Mouse (Mus musculus): Measurements from ENCODE around the gene Actl10.

The Actl10 gene

DNA sequence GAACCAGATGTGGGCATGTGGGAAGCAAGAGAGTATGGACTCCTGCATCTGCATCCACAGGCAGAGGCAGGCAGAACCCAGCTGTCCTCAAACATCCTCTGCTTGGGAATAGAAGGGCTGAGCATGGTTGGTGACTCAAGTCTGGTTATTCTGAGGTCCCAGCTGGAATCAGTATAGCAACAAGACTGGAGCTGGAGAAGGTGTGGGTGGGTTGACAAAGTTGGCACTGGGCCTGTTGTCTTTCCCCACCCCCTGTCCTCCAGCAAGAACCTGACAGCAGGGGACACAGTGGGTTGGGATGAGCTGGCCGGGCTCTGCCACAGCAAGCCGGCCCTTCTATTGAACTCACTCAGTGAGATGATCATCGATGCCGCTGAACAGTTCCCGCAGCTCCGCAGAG, 3.7 kb downstream of the Actl10 start:
- no peaks in the 10 kb centered on the region for H3K9me3 ChIP-seq (ENCODE audit: low read length)
- peaks cover 34% of the 10 kb centered on the region for H3K27me3 ChIP-seq (ENCODE audit: insufficient read depth, low read length)
- H3K4me1 ChIP-seq (replicated peaks; ENCODE audit: low read depth, low read length), result peaks cover 77% of the 10 kb centered on the region
- H3K4me3 ChIP-seq (replicated peaks; ENCODE audit: low read length), result no peak overlapping the region
- H3K36me3 ChIP-seq (ENCODE audit: insufficient read depth, low read length), result peaks cover 40% of the 10 kb centered on the region
- TF ChIP-seq NANOG (IDR thresholded peaks at IDR 0.05; ENCODE audit: borderline replicate concordance, low read length) (no peak), CTCF (conservative IDR thresholded peaks at IDR 0.05; ENCODE audit: low read length) (no peak), POU5F1 (IDR thresholded peaks at IDR 0.05; ENCODE audit: borderline replicate concordance, low read length) (no peak)

GRCm38 (mm10) chr2:154557184-154557832, 5.7 kb downstream of the Actl10 start:
- peaks cover 61% of the 10 kb centered on the region for H3K36me3 ChIP-seq (ENCODE audit: insufficient read depth, low read length)
- H3K4me3 ChIP-seq (replicated peaks; ENCODE audit: low read length), result peak overlapping the region; percentile 84; the same call in 1 of the 2 replicates
- peaks cover 14% of the 10 kb centered on the region for H3K27me3 ChIP-seq (ENCODE audit: insufficient read depth, low read length)
- H3K4me1 ChIP-seq (replicated peaks; ENCODE audit: low read depth, low read length), result peaks cover 72% of the 10 kb centered on the region
- TF ChIP-seq NANOG (IDR thresholded peaks at IDR 0.05; ENCODE audit: borderline replicate concordance, low read length) (no peak), POU5F1 (IDR thresholded peaks at IDR 0.05; ENCODE audit: borderline replicate concordance, low read length) (no peak), CTCF (conservative IDR thresholded peaks at IDR 0.05; ENCODE audit: low read length) (no peak)
- H3K9me3 ChIP-seq (ENCODE audit: low read length), result no peaks in the 10 kb centered on the region

DNA sequence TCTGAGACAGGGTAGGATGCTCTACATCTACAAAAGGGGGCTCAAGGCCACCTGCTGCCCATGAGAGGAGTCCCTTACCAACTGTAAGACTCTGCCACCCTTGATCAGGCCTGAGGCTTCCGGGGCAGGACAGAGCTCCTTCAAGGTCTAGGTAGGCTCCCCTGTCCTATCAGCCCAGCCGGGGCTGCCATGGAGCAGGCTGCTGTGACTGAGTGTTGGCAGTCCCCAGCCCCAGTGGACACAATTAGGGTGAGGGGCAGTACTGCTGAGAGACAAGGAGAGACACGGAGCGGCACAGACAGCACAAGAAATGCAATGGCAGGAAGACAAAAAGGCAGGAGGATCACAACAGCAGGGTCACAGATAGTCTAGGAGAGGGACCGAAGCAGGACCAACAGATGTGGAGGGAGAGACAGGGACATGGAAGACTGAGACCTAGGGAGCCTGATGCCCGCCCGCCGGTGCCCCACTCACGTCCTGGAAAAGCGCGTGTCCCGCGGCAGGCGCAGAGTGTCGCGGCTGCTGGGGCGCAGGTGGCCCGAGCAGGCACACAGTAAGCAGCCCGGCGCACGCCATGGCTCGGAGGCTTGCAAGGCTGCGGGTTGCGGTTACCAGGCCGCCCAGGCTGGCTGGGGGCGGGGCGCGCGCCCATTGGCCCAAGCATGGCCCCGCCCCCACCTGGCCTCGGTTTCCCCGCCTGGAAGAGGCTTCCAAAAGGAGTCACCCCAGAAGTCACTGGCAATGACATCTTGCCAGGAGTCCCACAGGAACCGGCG, 6.9 kb downstream of the Actl10 start, which contains the start of gene Necab3:
Necab3 (minus strand) TSS at position 627 of the 776 bp plus-strand sequence.
- H3K9me3 ChIP-seq (ENCODE audit: low read length), result no peaks in the 10 kb centered on the region
- peaks cover 66% of the 10 kb centered on the region for H3K36me3 ChIP-seq (ENCODE audit: insufficient read depth, low read length)
- H3K4me1 ChIP-seq (replicated peaks; ENCODE audit: low read depth, low read length), result peaks cover 68% of the 10 kb centered on the region
- peaks cover 2% of the 10 kb centered on the region for H3K27me3 ChIP-seq (ENCODE audit: insufficient read depth, low read length)
- peak within 1 kb of the TSS; percentile 84 for H3K4me3 ChIP-seq (replicated peaks; ENCODE audit: low read length)
- TF ChIP-seq POU5F1 (IDR thresholded peaks at IDR 0.05; ENCODE audit: borderline replicate concordance, low read length), result no peak
- no peak for TF ChIP-seq CTCF (conservative IDR thresholded peaks at IDR 0.05; ENCODE audit: low read length)

- Histone ChIP-seq H3K4me1 (replicated peaks; ENCODE audit: low read depth, low read length) (peaks cover 81% of the 10 kb centered on the region), H3K9me3 (ENCODE audit: low read length) (no peaks in the 10 kb centered on the region), H3K36me3 (ENCODE audit: insufficient read depth, low read length) (peaks cover 94% of the 10 kb centered on the region), H3K4me3 (replicated peaks; ENCODE audit: low read length) (peak overlapping the region; percentile 41; the same call in 1 of the 2 replicates), H3K27me3 (ENCODE audit: insufficient read depth, low read length) (no peaks in the 10 kb centered on the region)
- no peak for TF ChIP-seq CTCF (conservative IDR thresholded peaks at IDR 0.05; ENCODE audit: low read length)
These were observed 12.1 kb downstream of the Actl10 start for GRCm38 (mm10) chr2:154563612-154564170.

DNA sequence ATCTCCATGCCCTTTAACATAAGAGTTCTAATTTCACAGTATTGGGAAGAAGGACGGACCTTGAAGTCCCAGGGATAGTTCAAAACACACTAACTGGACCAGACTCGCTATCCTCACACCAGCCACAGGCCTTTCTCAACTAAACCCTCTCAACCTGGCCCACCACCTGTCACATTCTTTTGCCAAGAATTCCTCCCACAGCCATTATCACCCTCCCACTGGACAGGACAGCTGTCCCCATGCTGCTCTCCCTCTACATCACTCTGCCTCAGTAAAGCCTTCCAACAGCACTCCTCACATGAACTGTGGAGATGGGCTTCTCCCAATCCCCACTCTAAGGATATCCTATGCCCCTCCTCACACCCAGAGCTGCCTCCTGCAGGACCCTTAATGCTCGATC, 14.0 kb downstream of the Actl10 start:
- no peaks in the 10 kb centered on the region for H3K27me3 ChIP-seq (ENCODE audit: insufficient read depth, low read length)
- TF ChIP-seq NANOG (IDR thresholded peaks at IDR 0.05; ENCODE audit: borderline replicate concordance, low read length) (no peak), CTCF (conservative IDR thresholded peaks at IDR 0.05; ENCODE audit: low read length) (no peak), POU5F1 (IDR thresholded peaks at IDR 0.05; ENCODE audit: borderline replicate concordance, low read length) (no peak)
- H3K4me3 ChIP-seq (replicated peaks; ENCODE audit: low read length), result no peak overlapping the region
- H3K9me3 ChIP-seq (ENCODE audit: low read length), result no peaks in the 10 kb centered on the region
- H3K4me1 ChIP-seq (replicated peaks; ENCODE audit: low read depth, low read length), result peaks cover 73% of the 10 kb centered on the region
- H3K36me3 ChIP-seq (ENCODE audit: insufficient read depth, low read length), result peaks cover 81% of the 10 kb centered on the region

DNA sequence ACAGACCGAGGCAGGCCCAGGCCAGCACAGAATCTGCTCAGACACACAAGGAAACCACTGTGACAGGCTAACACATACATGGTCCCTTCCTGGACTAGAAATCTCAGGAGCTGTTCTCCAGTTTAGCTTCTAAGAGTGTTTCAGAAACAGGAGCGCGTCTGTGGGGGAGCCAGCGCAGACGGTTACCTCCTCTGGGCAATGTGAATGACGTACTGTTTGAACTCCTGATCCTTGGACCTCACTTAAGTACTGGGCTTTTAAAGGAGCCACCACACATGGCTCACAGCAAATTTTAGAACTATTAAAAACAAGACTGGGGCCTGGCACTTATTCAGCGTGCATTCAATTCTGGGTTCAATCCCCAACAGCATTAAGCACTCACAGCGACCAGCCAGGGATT, 15.1 kb downstream of the Actl10 start:
- H3K4me3 ChIP-seq (replicated peaks; ENCODE audit: low read length), result no peak overlapping the region
- TF ChIP-seq NANOG (IDR thresholded peaks at IDR 0.05; ENCODE audit: borderline replicate concordance, low read length) (no peak), POU5F1 (IDR thresholded peaks at IDR 0.05; ENCODE audit: borderline replicate concordance, low read length) (no peak), CTCF (conservative IDR thresholded peaks at IDR 0.05; ENCODE audit: low read length) (no peak)
- H3K27me3 ChIP-seq (ENCODE audit: insufficient read depth, low read length), result no peaks in the 10 kb centered on the region
- no peaks in the 10 kb centered on the region for H3K9me3 ChIP-seq (ENCODE audit: low read length)
- peaks cover 71% of the 10 kb centered on the region for H3K36me3 ChIP-seq (ENCODE audit: insufficient read depth, low read length)
- H3K4me1 ChIP-seq (replicated peaks; ENCODE audit: low read depth, low read length), result peaks cover 79% of the 10 kb centered on the region

DNA sequence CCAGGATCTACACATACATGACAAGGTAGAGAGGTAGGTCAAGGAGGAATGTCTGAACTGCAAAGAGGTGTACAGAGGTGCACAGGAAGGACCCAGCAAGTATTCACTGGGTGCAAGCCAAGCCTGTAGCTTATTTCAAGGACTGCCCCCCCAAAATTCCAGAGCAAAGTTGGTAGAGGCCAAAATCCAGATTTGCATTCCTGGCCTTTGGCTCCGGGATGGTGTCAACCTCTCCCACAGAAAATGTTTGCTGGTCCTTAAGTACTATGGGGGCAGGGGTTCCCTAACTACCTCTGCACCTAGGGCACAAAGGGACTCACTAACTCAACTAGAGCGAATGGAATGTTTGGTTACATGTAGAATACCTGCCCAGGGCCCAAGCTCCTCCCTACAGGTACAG, 16.2 kb downstream of the Actl10 start:
- peak overlapping the region; percentile 92 for H3K4me3 ChIP-seq (replicated peaks; ENCODE audit: low read length)
- TF ChIP-seq NANOG (IDR thresholded peaks at IDR 0.05; ENCODE audit: borderline replicate concordance, low read length) (no peak), POU5F1 (IDR thresholded peaks at IDR 0.05; ENCODE audit: borderline replicate concordance, low read length) (no peak), CTCF (conservative IDR thresholded peaks at IDR 0.05; ENCODE audit: low read length) (no peak)
- H3K36me3 ChIP-seq (ENCODE audit: insufficient read depth, low read length), result peaks cover 60% of the 10 kb centered on the region
- H3K4me1 ChIP-seq (replicated peaks; ENCODE audit: low read depth, low read length), result peaks cover 88% of the 10 kb centered on the region
- no peaks in the 10 kb centered on the region for H3K27me3 ChIP-seq (ENCODE audit: insufficient read depth, low read length)
- H3K9me3 ChIP-seq (ENCODE audit: low read length), result no peaks in the 10 kb centered on the region

- Histone ChIP-seq H3K4me3 (replicated peaks; ENCODE audit: low read length) (peak overlapping the region; percentile 92), H3K27me3 (ENCODE audit: insufficient read depth, low read length) (no peaks in the 10 kb centered on the region), H3K36me3 (ENCODE audit: insufficient read depth, low read length) (peaks cover 52% of the 10 kb centered on the region), H3K4me1 (replicated peaks; ENCODE audit: low read depth, low read length) (peaks cover 89% of the 10 kb centered on the region), H3K9me3 (ENCODE audit: low read length) (no peaks in the 10 kb centered on the region)
- TF ChIP-seq POU5F1 (IDR thresholded peaks at IDR 0.05; ENCODE audit: borderline replicate concordance, low read length) (no peak), NANOG (IDR thresholded peaks at IDR 0.05; ENCODE audit: borderline replicate concordance, low read length) (no peak), CTCF (conservative IDR thresholded peaks at IDR 0.05; ENCODE audit: low read length) (no peak)
These were observed 16.9 kb downstream of the Actl10 start for GRCm38 (mm10) chr2:154568329-154569070.

All from E14TG2a.4 (cell line).